Mouse (Mus musculus): ENCODE data around the gene Ube2k. TPM values are rescaled to one million over a fixed set of nuclear protein-coding genes. Genes with fewer than 3 reads are reported as not detected.

Ube2k gene
- polyA plus RNA-seq, 1 experiment from 2014 or later, result 114 TPM

DNA sequence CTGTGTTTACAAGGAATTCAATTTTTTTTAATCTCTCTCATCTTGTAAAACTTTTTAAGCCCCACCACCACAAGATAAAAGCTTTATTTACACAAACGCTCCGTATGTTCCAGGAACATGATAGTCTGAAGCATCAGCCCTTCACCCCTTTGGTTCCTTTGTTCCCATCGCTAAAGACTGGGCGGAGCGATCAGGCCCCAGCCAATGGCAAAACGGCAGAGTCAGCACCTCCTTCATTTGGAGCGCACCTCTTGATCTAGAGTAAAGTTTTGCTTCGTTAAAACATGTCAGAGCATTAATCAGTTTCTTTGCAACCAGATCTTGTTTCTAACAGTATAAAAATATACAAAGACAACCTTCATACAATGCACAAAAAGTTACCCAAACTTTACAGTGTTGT lies 31.2 kb upstream of the Ube2k start:
- H3K27me3 ChIP-seq (ENCODE audit: control insufficient read depth, insufficient read depth, low read length), result no peaks in the 10 kb centered on the region
- no peaks in the 10 kb centered on the region for H3K9me3 ChIP-seq (replicated peaks; ENCODE audit: control insufficient read depth, low read length)
- no peak overlapping the region for H3K27ac ChIP-seq (ENCODE audit: low read depth, low read length)
- H3K4me1 ChIP-seq (ENCODE audit: control insufficient read depth, insufficient read depth, low read length), result no peaks in the 10 kb centered on the region
- H3K36me3 ChIP-seq (ENCODE audit: control insufficient read depth, insufficient read depth, low read length), result no peaks in the 10 kb centered on the region
- 6% methylated on average over 8 of the region's 8 CpGs for WGBS (ENCODE audit: insufficient replicate concordance)
- no peak overlapping the region for H3K9ac ChIP-seq (ENCODE audit: low read depth, low read length)
- peak overlapping the region; percentile 17 for H3K4me2 ChIP-seq
- H3K4me3 ChIP-seq (ENCODE audit: low read depth, low read length), result no peak overlapping the region
- no peak for ATAC-seq (replicated peaks; ENCODE audit: insufficient number of reproducible peaks, low FRiP score, low TSS enrichment)

DNA sequence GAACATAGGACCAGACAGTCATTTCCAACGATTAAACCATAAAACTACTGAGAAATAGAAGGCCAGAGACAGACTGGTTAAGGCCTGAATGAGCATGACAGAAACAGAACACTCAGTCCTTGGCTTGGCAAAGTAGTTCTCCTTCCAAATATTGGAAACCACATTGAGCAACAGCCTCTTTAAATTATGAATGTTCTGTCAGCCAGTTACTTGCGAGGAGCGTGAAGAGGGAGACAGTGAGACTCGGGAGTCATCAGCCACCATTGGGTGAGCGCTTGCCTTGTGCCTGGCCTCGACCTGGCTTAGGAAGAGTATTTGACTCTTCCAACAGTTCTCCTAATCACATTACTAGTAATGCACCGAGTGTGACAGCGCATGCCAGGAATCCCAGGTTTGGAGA lies 28.6 kb upstream of the Ube2k start:
- 72% methylated on average over 8 of the region's 8 CpGs for WGBS (ENCODE audit: insufficient replicate concordance)

DNA sequence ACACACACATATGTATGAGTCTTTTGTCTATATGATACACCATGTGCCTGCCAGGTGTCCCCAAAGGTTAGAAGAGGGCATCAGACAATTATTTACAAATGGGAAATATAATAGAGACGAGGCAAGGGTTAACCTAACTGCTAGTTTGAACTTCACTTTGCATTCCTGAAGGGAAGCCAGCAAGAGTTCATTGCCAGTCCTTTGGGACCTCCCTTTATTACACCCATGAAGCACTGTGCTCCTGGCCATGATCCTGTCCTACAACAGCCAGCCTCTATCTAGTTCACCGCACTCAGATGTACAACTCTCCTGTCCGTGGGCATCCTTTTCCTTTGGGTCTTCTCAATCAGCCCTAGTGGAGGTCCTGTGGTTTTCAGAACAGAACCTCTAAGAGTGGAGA lies 23.5 kb upstream of the Ube2k start:
- 79% methylated on average over 3 of the region's 3 CpGs for WGBS (ENCODE audit: insufficient replicate concordance)
- H3K27me3 ChIP-seq (ENCODE audit: control insufficient read depth, insufficient read depth, low read length), result no peaks in the 10 kb centered on the region
- no peak overlapping the region for H3K9ac ChIP-seq (ENCODE audit: low read depth, low read length)
- ATAC-seq (replicated peaks; ENCODE audit: insufficient number of reproducible peaks, low FRiP score, low TSS enrichment), result no peak
- H3K36me3 ChIP-seq (ENCODE audit: control insufficient read depth, insufficient read depth, low read length), result no peaks in the 10 kb centered on the region
- no peak overlapping the region for H3K27ac ChIP-seq (ENCODE audit: low read depth, low read length)
- no peaks in the 10 kb centered on the region for H3K4me1 ChIP-seq (ENCODE audit: control insufficient read depth, insufficient read depth, low read length)
- no peak overlapping the region for H3K4me3 ChIP-seq (ENCODE audit: low read depth, low read length)
- H3K4me2 ChIP-seq, result no peak overlapping the region
- no peaks in the 10 kb centered on the region for H3K9me3 ChIP-seq (replicated peaks; ENCODE audit: control insufficient read depth, low read length)

More for the DNA sequence above, 28.6 kb upstream of the Ube2k start:
- no peak for ATAC-seq (replicated peaks; ENCODE audit: insufficient number of reproducible peaks, low FRiP score, low TSS enrichment)
- Histone ChIP-seq H3K36me3 (ENCODE audit: control insufficient read depth, insufficient read depth, low read length) (no peaks in the 10 kb centered on the region), H3K27me3 (ENCODE audit: control insufficient read depth, insufficient read depth, low read length) (no peaks in the 10 kb centered on the region), H3K9ac (ENCODE audit: low read depth, low read length) (no peak overlapping the region), H3K27ac (ENCODE audit: low read depth, low read length) (no peak overlapping the region), H3K4me3 (ENCODE audit: low read depth, low read length) (no peak overlapping the region), H3K4me1 (ENCODE audit: control insufficient read depth, insufficient read depth, low read length) (no peaks in the 10 kb centered on the region), H3K4me2 (no peak overlapping the region), H3K9me3 (replicated peaks; ENCODE audit: control insufficient read depth, low read length) (no peaks in the 10 kb centered on the region)

DNA sequence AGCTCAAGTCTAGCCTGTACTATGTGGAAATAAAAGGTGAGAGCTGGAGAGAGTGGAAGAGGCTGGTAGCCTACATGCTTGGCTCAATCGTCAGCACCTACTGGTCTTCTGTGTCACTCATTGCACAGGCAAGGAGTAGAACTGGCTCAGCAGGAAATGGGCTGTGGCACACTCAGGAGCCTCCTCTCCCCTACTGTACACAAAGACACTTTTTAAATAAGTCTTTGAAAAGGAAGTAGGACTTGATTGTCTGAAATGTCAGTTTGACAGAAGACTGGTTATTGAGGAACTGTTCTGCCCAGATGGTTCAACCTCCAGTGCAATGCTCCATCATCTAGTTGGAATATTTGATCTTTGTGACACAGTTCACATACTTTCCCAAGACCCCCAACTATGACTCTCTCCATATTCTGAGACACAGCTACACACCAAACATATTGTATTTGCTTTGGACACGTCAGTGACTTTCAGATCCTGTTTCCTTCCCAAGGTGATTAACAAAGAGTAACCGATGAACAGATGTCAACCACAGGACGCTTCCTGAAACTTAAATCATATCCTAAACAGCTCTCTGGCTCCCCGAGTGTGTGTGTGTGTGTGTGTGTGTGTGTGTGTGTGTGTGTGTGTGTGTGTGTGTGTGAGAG lies 22.3 kb upstream of the Ube2k start:
- Histone ChIP-seq H3K27ac (ENCODE audit: low read depth, low read length) (no peak overlapping the region), H3K4me2 (no peak overlapping the region), H3K27me3 (ENCODE audit: control insufficient read depth, insufficient read depth, low read length) (no peaks in the 10 kb centered on the region), H3K4me1 (ENCODE audit: control insufficient read depth, insufficient read depth, low read length) (no peaks in the 10 kb centered on the region), H3K4me3 (ENCODE audit: low read depth, low read length) (no peak overlapping the region), H3K36me3 (ENCODE audit: control insufficient read depth, insufficient read depth, low read length) (no peaks in the 10 kb centered on the region), H3K9ac (ENCODE audit: low read depth, low read length) (no peak overlapping the region), H3K9me3 (replicated peaks; ENCODE audit: control insufficient read depth, low read length) (no peaks in the 10 kb centered on the region)
- no peak for ATAC-seq (replicated peaks; ENCODE audit: insufficient number of reproducible peaks, low FRiP score, low TSS enrichment)
- WGBS (ENCODE audit: insufficient replicate concordance), result 66% methylated on average over 5 of the region's 5 CpGs

DNA sequence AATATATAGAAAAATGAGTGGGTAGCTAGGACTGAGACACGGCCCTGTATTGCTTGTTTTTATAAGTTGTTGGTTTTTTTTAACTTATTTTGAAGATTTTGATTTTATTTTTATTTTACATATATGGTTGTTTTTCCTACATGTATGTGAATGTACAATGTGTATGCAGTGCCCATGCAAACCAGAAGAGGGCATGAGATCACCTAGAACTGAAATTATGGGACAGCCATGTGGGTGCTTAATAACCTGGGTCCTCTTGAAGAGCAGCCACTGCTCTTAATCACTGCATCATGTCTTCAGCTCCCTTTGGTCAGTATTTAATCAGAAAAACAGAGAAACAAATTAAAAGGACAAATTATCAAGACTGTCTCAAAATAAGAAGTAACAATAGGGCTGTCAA lies 15.2 kb upstream of the Ube2k start:
- H3K27me3 ChIP-seq (ENCODE audit: control insufficient read depth, insufficient read depth, low read length), result no peaks in the 10 kb centered on the region
- H3K36me3 ChIP-seq (ENCODE audit: control insufficient read depth, insufficient read depth, low read length), result no peaks in the 10 kb centered on the region
- H3K27ac ChIP-seq (ENCODE audit: low read depth, low read length), result no peak overlapping the region
- WGBS (ENCODE audit: insufficient replicate concordance), result 73% methylated on average over 1 of the region's 1 CpGs
- no peaks in the 10 kb centered on the region for H3K4me1 ChIP-seq (ENCODE audit: control insufficient read depth, insufficient read depth, low read length)
- H3K9ac ChIP-seq (ENCODE audit: low read depth, low read length), result no peak overlapping the region
- no peaks in the 10 kb centered on the region for H3K9me3 ChIP-seq (replicated peaks; ENCODE audit: control insufficient read depth, low read length)
- no peak for ATAC-seq (replicated peaks; ENCODE audit: insufficient number of reproducible peaks, low FRiP score, low TSS enrichment)
- no peak overlapping the region for H3K4me3 ChIP-seq (ENCODE audit: low read depth, low read length)
- no peak overlapping the region for H3K4me2 ChIP-seq

DNA sequence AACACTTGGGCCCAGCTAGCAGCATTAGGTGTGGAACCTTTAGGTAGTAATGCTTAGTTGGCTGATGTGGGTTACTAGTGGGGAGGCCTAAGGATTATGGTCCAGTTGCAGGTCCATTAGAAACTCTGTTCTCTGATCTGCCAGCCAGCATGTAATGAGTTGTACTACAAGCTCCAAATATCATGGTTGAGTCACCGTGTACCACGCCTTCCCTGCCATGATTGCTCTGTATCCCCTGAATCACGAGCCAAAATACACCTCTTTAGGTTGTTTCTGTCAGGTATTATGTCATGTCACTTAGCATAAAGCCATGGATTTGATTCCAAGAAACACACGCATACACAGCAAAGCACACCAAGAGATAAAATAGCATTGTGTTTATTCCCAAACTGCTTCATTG lies 12.2 kb upstream of the Ube2k start:
- no peak overlapping the region for H3K4me2 ChIP-seq
- no peak overlapping the region for H3K9ac ChIP-seq (ENCODE audit: low read depth, low read length)
- no peak for ATAC-seq (replicated peaks; ENCODE audit: insufficient number of reproducible peaks, low FRiP score, low TSS enrichment)
- 71% methylated on average over 4 of the region's 4 CpGs for WGBS (ENCODE audit: insufficient replicate concordance)
- no peaks in the 10 kb centered on the region for H3K27me3 ChIP-seq (ENCODE audit: control insufficient read depth, insufficient read depth, low read length)
- H3K27ac ChIP-seq (ENCODE audit: low read depth, low read length), result no peak overlapping the region
- H3K4me3 ChIP-seq (ENCODE audit: low read depth, low read length), result no peak overlapping the region
- H3K36me3 ChIP-seq (ENCODE audit: control insufficient read depth, insufficient read depth, low read length), result no peaks in the 10 kb centered on the region
- H3K4me1 ChIP-seq (ENCODE audit: control insufficient read depth, insufficient read depth, low read length), result no peaks in the 10 kb centered on the region
- H3K9me3 ChIP-seq (replicated peaks; ENCODE audit: control insufficient read depth, low read length), result no peaks in the 10 kb centered on the region

DNA sequence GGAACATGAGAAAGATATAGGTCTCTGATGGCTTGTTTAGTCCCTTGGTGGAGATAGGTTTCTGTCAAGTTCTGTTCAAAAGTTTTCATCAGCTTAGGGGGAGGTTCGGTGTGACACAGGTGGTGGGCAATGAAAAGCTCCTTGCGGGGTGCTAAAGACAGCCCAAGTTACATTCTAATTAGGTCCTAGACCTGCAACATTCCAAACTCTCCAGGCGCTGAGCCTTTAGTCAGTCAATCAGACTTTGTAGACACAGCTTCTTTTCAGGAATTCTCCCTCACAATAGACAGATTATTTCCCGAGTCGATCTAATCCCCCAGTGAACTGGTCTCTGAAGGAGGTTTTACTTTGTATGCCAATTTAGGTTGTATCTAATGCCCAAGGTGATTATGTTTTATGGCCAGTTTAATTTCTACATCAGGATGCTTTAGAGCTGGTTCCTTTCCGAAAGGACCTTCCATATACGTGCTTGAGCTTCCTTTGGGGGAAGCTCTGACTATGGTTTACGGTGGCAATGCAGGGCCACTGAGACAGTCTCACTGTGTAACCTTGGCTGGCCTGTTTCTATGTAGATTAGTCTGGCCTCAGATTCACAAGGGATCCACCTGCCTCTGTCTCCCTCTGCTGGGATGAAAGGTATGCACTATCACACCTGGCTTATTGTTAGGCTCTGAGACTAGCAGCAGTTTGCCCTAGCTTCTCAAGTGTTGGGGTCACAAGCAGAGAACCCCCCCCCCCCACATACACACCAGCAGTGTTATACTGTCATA lies 11.2 kb upstream of the Ube2k start:
- Histone ChIP-seq H3K4me3 (ENCODE audit: low read depth, low read length) (no peak overlapping the region), H3K9ac (ENCODE audit: low read depth, low read length) (no peak overlapping the region), H3K4me2 (no peak overlapping the region), H3K36me3 (ENCODE audit: control insufficient read depth, insufficient read depth, low read length) (no peaks in the 10 kb centered on the region), H3K4me1 (ENCODE audit: control insufficient read depth, insufficient read depth, low read length) (no peaks in the 10 kb centered on the region), H3K9me3 (replicated peaks; ENCODE audit: control insufficient read depth, low read length) (no peaks in the 10 kb centered on the region), H3K27me3 (ENCODE audit: control insufficient read depth, insufficient read depth, low read length) (no peaks in the 10 kb centered on the region), H3K27ac (ENCODE audit: low read depth, low read length) (no peak overlapping the region)
- no peak for ATAC-seq (replicated peaks; ENCODE audit: insufficient number of reproducible peaks, low FRiP score, low TSS enrichment)
- 18% methylated on average over 8 of the region's 8 CpGs for WGBS (ENCODE audit: insufficient replicate concordance)

DNA sequence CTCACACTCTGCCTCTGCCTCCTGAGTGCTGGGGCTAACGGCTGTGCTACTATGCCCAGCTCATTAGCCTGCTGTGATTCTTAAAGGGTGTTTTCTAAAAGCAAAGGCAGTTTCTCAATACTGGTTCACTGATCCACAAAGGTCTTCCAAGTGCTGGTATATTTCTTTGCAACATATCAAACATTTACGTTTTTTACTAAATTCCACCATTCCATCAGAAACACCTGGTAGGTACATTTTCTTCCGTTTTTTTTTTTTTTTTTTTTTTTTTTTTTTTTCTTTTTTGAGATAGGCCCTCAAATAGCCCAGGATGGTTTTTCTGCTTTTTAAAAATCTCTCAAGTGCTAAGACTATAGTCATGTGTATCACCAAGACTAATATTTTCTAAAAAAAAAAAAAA lies 5.8 kb upstream of the Ube2k start:
- Histone ChIP-seq H3K4me3 (ENCODE audit: low read depth, low read length) (no peak overlapping the region), H3K9ac (ENCODE audit: low read depth, low read length) (no peak overlapping the region), H3K36me3 (ENCODE audit: control insufficient read depth, insufficient read depth, low read length) (no peaks in the 10 kb centered on the region), H3K27ac (ENCODE audit: low read depth, low read length) (no peak overlapping the region), H3K4me1 (ENCODE audit: control insufficient read depth, insufficient read depth, low read length) (no peaks in the 10 kb centered on the region), H3K9me3 (replicated peaks; ENCODE audit: control insufficient read depth, low read length) (no peaks in the 10 kb centered on the region), H3K4me2 (no peak overlapping the region), H3K27me3 (ENCODE audit: control insufficient read depth, insufficient read depth, low read length) (no peaks in the 10 kb centered on the region)
- whole genome bisulfite sequencing (ENCODE audit: insufficient replicate concordance), result 76% methylated on average over 3 of the region's 3 CpGs
- no peak for ATAC-seq (replicated peaks; ENCODE audit: insufficient number of reproducible peaks, low FRiP score, low TSS enrichment)

DNA sequence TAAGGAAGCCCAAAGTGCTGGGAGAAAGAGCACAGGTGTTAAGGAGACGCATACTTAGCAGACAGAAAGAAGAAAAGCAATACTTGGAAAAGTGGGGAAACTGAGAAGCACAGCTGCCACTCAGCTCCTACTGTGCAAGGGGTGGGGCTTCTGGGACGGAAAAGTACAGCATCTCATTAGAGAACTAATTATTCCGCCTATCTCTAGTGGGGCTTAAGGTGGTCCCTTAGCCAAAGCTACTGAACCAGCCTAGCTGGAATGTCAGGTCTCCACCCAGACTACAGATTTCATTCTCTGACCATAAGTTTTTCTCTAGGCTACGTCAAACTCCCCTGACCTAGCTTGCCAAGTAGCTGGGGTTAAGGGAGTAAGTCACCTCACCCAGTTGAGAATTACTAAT lies 2.5 kb upstream of the Ube2k start:
- Histone ChIP-seq H3K9me3 (replicated peaks; ENCODE audit: control insufficient read depth, low read length) (no peaks in the 10 kb centered on the region), H3K36me3 (ENCODE audit: control insufficient read depth, insufficient read depth, low read length) (no peaks in the 10 kb centered on the region), H3K27me3 (ENCODE audit: control insufficient read depth, insufficient read depth, low read length) (no peaks in the 10 kb centered on the region), H3K4me1 (ENCODE audit: control insufficient read depth, insufficient read depth, low read length) (peaks cover 6% of the 10 kb centered on the region; the same call in 1 of the 2 replicates), H3K9ac (ENCODE audit: low read depth, low read length) (no peak overlapping the region), H3K4me2 (no peak overlapping the region), H3K4me3 (ENCODE audit: low read depth, low read length) (no peak overlapping the region), H3K27ac (ENCODE audit: low read depth, low read length) (no peak overlapping the region)
- WGBS (ENCODE audit: insufficient replicate concordance), result 68% methylated on average over 4 of the region's 4 CpGs
- ATAC-seq (replicated peaks; ENCODE audit: insufficient number of reproducible peaks, low FRiP score, low TSS enrichment), result no peak
